Mouse (Mus musculus) urinary bladder, postnatal 14 days (tissue): ENCODE results near the gene E2f1.

Experiments
- DNase-seq: peaks from one replicate; pipeline ENCODE4 v3.0.0; 2021; ENCODE audit warnings: low spot score

The E2f1 gene

DNA sequence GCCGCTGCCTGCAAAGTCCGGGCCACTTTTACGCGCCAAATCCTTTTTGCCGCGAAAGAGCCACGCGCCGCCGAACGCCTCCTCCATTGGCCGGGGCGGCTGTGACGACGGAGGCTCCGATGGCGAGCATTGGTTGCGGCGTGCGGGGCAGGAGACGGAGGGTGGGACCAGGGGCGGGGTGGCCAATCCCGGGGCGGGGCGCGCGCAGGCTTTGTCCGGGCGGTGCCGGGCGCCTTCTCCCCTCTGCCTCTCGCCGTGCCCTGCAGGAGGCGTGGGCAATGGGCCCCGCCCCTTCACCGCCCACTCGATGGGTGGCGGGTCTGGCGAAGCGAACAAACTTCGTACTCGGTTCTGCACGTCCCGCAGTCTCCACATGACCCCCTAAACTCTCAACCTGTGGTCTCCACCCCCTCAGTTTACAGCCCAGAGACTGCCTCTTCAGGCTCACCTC is at the start of gene E2f1:
TSS of gene E2f1 (minus strand) at position 57 of the 451 bp plus-strand sequence.
- peak; percentile 95 for DNase-seq

DNA sequence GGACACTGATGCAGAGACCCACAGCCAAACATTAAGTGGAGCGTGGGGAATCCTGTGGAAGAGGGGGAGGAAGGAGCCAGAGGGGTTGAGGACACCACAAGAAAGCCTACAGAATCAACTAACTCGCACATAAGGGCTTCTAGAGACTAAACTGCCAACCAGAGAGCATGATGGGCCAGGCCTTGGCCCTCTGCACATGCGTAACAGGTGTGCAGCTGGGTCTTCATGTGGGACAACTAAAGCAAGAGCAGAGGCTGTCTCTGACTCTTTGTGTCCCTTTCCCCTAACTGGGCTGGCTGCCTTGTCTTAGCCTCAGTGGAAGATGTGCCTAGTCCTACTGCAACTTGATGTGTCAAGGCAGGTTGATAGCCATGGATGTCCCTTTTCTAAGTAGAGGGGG is 47.4 kb upstream of the E2f1 start:
- DNase-seq: no peak

DNA sequence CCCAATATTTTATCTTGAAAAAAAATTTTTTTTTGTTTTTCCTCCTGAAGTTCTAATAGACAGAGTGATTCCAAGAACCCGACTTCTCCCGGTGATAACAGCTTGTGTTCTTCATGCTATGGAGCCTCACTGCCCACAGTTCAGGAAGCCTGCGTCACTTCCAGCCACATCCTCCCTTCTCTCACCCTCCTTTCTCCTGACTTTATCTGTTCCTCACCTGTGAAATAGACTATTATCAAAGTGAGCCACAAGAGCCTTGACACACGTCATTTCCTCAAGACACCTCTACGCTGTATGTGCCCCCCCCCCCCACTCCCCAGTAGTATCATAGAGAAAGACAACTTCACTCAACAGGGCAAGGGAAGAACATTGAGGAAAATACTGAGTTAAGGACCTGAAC is 46.0 kb upstream of the E2f1 start:
- DNase-seq: no peak

DNA sequence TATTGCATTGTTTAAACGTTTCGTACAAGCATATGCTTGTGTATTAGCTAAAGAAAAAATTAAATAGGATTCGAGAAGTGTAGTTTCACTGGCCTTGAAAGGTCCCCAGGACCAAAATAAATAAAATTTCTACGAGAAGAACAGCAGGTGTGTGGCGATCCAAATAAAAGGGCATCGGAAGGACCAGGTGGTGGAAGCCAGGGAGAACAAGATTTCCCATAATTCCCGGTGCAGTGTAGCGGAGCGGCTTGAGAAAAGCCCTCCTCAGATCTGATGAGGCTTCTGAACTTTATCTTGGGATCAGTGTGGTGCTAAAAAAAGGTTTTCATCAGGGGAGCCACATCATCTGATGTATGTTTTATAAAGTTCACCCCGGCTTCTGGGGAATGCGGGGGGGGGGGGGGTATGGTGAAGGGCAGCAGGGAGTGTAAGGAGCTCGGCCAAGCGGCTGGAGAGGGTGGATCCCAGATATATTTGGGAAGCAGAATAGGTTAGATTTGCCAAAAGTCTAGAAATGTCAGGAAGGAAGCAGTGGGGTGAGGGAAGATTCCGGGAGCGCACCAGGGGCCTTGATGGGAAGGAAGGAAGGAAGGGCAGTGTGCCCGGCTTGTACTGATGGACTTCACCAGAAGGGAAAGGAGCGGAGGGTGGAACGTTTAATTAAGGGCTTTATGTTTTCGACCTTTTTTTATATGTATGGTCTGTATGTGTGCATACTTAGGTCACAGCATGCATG is 45.3 kb upstream of the E2f1 start:
- no peak for DNase-seq

DNA sequence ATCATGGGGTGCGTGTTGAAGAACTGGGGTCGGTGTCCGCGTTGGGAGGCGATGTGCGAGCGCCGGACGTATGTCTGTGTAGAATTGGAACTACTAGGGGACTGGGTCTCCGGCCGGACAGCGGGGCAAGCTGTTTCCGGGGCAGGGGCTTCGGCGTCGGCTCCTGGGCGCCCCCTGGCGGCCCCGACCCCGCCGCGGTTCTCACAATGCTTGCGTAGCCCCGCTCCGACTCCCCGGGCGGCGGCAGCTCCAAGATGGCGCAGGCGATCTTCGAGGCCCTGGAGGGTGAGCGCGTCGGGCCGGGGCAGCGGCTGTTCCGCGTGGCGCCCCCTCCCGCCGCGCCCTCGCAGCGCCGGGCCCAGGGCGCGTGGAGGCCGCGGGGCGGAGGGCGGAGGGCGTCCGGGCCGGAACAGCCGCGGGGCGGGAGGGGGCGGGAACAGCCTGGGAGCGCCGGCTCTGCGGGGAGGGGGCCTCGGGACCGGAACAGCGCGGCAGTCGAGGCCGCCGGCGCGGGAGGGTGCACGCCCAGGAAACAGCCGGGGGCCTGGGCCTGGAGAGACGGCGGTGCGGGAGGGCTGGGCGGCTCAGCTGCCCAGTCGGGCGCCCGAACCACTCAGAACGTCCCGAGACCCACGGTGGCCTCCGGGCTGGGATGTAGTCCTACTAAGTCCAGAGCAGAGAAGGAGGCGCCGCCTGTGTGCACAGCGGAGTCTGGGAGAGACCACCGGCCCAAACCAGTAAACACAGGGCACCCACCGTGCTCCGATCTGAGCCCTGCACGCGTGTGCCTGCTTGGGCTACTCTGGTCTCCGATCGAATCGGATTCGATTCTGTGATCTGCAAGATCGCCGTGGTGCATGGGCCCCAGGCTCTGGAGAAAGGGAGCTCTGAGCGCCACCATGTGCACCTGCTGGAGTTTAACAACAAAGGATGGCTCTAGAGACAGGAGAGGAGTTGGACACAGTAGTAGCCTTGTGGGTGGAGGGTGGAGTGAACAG is 43.7 kb upstream of the E2f1 start, which contains the start of the genes Zfp341 and 4930519P11Rik:
TSS of gene Zfp341 (plus strand) at position 180 of the 998 bp plus-strand sequence.
TSS of gene 4930519P11Rik (minus strand) at position 320 of the 998 bp plus-strand sequence.
- peak; percentile 87 for DNase-seq

DNA sequence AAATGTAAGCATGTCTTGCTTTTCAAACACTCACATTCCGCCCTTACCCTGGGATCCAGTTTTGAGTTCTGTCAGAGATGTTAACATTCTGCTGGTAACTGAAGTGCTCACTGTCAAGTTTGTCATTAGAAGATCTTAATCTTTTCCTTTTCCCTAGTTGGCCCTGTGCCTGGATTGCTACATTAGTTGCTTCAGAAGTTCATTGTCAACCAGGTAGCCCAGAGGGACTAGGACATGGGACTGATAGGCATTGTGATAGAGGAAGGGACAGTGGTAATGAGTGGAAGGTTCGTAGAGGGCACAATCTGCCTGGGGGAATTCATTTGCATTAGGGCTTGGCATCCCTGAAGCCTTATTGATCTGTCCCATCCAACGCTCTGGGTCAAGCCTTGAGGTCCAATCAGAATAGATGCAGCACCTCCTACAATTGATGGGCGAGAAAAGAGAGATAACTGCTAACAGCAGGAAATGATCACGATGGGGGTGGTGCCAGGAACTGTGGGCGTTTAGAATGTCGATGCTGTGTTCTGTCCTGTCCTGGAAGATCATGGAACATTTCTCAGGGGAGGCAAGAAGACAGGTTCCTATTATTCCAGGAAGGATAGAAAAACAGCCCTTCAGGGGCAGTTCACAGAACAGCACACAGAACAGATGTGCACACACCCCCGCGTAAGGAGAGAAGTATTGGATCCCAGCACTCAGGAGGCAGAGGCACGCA is 39.5 kb upstream of the E2f1 start:
- no peak for DNase-seq

DNA sequence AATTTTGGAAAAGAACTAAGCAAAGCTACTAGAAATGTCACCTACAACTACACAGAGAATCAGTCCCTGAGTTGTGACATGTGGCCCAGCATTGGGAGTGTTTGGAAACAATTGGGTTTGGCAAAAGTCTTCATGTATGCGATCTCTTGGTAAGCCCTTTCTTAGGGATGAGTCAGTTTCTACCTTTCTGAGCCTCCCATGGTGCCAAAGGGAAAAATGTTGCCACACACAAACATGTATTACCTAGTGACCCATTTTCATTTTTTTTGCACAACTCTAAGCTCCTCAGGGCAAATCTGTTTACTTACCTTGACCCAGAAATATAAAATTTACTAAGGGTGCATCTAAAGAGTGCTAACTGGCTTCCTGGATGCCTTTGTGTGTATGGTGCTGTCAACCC is 37.3 kb upstream of the E2f1 start:
- no peak for DNase-seq

DNA sequence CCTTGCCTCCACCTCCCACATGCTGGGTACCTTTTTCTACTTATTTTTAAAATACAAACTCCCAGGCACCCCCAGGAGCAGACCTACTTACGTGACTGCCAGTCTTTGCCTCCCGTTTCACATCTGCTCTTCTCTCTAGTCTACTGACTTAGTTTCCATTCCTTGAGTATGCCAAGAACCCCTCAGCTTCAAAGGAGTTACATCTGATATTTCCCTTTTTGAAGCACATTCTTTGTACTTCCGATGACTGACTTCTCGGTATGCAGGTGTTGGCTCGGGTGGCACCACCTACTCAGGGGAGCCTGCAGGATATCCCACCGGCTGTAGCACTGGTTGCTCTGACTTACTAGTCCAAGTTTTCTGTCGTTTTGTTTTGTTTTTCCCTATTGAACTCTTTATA is 34.5 kb upstream of the E2f1 start:
- no peak for DNase-seq

DNA sequence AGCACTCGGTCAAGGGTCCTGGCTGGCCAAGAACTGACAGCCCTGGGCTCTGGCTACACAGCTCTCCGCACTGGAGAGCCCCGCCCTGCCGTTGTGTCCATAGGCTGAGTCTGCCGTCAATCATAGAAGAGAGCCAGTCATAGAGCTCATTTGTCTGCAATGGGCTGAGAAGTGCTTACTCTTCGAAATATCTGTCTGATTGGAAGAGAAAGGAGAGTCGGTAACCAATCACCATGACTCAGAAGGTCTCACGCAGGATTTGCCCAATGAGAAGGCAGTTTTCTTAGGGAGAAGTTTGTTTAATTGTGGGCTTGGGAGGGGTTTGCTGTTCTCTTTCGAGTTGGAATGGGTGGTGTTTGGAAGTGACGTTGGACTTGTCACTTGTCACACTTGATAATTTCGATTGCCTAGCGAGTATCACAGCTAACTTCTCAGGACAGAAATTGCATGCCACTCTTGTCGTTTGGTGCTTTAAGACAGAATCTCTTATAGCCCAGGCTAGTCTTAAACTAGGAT is 34.0 kb upstream of the E2f1 start, which contains the start of gene Pxmp4:
TSS of gene Pxmp4 (minus strand) at position 71 of the 516 bp plus-strand sequence.
- peak; percentile 99 for DNase-seq

DNA sequence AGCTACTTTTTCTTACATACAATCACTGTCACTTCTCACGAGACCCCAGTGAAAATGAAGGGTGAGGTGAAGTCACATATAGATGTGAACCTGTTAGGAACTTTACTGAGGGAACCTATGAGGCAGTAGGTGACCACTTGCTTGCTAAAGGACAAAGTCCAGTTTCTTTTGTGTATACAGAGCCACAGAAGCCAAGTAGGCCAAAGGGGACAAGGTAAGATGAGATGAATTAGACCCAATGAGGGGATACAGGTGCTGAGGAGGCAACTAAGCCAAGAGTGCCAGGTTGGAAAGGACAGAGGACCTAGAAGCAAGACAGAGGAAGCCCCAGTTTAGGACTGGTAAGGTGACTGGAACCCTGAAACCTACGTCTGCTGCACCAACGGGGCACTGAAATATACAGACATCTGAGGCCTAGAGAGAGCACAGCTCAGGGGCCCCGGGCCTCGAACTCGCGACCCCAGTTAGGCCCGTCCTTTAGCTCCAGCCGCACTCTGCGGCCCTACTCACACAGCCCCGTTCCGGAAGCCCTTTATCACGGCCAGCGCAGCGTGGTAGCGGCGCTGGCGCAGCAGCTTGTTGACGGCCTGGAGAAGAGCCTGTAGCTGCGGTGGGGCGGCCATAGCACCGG is 33.4 kb upstream of the E2f1 start:
- no peak for DNase-seq

DNA sequence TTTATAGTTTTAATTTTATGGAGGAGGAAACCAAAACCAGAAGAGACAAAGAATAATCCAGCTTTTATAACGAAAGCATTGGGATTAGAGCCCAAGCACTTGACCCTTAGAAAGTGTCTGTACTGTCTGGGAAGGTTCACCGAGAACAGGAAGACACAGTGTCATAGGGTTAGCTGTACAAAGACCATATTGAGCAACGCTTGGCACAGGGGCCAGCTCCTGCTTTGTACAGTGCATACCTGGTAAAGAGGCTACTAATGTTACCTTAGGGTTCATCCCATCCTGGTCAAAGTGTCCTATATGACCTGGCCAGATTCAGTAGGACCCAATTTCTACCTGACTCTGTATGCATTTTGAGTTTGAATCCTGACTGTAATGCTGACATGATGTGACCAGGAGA is 31.6 kb upstream of the E2f1 start:
- DNase-seq: no peak

DNA sequence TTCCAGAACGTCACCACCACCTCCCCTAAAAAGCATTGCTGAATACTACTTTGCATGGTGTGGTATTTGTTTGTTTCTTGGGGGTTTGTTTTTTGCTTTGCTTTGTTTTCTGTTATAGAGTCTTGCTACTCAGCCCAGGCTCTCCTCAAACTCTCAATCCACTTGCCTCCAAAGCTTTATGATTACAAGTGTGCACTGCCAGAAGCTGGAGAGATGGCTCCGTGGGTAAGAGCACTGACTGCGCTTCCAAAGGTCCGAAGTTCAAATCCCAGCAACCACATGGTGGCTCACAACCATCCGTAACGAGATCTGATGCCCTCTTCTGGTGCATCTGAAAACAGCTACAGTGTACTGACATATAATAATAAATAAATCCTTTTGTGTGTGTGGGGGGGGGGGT is 30.9 kb upstream of the E2f1 start:
- no peak for DNase-seq

DNA sequence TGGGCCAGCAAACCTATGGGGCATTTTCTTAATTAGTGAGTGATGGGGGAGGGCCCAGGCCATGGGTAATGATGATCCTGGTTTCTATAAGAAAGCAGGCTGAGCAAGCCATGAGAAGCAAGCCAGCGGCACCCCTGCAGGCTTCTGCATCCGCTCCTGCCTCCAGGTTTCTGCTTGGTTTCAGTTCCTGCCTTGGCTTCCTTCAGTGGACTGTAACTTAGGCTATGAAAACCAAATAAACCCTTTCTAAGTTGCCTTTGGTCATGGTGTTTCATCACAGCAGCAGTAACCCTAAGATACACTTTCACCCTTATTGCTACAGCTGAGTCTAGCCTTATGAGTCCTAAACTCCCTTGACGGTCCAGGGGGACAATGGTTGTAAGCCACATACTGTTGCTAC is 27.7 kb upstream of the E2f1 start:
- no peak for DNase-seq

DNA sequence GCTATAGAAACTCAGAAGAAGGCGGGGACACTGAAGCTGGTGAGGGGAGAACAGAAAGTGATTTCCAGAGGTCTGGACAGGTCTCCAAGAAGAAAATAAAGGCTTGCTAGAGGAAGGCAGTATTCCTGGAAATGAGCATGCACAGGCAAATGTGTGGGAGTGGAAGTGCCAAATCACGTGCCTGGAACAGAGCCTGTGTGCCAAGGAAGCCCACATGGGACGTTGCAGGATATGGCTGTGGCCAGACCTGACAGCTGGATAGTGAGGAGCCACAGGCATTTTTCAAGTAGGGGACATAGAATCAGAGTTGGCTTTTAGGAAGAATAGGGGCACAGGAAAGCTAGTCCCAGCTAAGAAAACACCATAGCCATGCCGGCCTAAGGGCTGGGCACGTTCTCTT is 26.1 kb upstream of the E2f1 start:
- DNase-seq: no peak

DNA sequence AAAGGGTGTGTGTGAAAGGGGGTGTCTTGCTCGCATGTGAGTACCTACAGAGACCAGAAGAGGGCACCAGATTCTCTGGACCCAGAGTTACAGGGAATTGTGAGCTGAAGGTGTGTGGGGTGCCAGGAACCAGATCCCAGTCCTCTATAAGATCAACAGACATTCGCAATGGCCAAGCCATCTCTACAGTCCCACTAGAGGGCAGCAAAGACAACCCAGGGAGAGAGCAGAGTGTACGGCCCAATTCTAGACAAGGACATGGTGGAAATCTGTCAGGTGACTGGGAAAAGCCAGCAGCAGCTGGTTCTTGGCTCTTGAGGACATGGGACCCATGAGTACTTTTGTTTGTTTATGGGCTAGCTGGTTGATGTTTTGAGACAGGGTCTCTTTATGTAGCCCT is 23.3 kb upstream of the E2f1 start:
- DNase-seq: no peak

DNA sequence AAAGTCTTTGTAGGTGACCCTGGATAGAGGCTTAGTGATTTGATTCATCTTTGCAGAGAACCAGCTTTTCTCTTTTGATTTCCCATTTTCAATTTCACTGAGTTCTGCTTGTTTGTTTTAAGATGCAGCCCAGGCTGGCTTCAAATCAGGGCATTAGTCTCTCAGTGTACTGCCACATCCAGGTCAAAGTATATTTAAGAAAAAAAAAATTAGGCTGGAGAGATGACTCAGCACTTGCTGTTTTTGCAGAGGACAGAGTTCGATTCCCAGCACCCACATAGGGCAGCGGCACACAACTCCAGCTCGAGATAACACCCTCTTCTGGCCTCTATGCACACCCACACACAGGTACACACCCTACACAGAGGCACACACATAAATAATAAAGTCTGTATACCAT is 21.5 kb upstream of the E2f1 start:
- no peak for DNase-seq

DNA sequence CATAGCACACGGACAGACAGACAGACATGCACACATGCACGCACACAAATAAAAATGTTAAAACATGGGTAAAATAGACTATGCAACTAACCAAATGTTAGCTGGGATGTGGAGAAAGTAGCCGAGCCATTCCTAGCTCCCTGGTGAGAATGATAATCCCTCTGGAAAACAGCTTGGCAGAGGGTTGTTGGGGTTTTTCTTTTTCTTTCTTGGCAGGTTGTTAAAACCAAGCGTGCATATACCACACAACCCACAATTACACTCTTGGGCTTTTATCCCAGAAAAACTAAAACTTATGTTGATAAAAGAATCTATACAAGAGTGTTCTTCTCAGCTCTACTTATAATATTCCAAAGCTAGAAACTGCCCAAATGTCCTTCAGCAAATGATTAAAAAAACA is 19.4 kb upstream of the E2f1 start:
- DNase-seq: no peak

DNA sequence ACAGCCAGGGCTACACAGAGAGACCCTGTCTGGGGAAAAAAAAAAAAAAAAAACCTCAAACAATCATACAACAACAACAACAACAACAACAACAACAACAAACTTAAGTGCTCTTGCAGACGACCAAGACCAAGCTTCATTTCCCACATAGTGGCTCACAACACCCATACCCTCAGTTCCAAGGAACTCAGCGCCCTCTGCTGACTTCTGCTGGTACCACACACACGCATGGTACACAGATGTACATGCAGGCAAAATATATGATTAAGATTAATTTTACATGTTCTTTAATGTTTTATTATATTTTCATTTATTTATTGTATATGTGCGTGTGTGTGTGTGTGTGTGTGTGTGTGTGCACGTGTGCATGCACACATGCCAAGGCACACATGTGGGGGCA is 16.7 kb upstream of the E2f1 start:
- no peak for DNase-seq

DNA sequence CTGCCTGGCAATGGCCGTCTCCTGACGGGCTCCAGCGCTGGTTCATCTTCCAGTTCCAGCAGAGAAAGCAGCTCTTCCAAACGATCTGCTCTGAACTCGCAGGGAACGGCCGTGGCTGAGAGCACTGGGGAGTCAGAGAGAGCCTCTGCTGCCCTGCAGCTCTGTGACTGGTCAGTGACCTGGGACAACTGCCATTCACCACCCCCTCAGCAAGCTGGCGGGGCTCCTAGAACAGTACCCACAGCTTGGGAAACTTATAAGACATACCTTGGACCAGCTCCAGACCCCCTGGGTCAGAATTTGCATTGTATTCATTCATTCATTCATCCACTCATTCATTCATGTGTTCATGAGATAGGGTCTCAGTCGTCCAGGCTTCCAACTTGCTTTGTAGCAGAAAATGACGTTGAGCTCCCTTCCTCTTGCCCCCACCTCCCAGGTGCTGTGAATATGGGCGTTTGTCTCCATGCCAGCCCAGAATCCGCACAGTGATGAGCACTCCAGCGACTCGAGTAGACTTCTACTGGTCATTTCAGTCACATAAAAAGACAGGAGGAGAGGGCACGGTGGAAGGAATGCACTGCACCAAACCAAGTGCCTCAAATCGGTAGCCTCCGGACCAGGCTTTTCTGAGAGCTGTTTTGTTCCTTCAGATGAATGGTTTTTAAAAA is 15.4 kb upstream of the E2f1 start:
- no peak for DNase-seq

DNA sequence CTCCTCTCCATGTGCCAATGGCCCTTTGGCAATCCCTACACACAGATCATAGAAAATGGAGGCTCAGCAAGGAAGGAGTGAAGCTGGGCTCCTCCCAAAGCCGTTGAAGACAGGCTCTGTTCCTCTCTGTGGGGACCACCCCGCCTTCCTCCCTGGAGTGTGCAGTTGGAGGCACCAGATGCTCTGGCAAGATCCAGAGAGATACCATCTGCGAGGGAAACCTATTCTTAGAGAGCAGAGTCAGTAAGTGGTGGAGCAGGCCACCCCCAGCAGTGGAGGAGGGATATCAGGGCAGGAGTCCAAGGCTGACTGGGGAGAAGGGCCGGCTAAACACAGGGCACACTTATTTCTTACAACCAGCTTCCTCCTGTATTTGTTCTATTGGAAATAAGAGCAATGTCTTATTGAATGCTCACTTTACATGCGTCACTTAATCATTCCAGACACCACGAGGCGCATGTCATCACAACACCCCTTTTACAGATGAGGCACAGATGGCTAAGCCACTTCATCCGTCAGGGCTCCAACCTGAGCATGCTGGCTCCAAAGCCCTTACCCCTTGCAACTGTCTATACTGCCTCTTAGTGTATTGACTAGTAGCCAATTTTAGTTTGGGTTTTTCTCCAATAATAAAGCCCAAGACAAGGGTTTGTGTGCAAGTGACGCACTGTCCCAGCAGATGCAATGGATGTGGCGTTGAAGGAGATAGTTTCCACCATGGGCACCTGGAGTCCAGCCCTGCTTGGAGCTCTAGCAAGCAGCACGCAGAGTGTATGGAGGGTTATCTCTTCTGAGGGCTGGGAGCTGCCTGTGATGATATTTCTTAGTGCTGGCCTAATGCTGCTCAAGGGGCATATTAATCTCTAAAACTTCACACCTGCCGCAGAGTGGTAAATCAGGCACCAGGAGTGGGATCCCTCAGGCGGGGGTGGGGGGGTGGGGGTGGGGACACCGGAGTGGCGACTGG is 14.5 kb upstream of the E2f1 start:
- DNase-seq: no peak
